Mouse (Mus musculus) midbrain, embryonic 13.5 days (tissue): ENCODE data around the gene Spag7. TPM values are rescaled to one million over a fixed set of nuclear protein-coding genes. Genes with fewer than 3 reads are reported as not detected.

ENCODE experiments used
- ATAC-seq: fragments of 200-750 bp; cut with Nextera tagmentation; 2 replicates; pipeline ENCODE4 v1.8.0; 2017; ENCODE audit warnings: mild to moderate bottlenecking, moderate TSS enrichment, moderate library complexity
- H3K27ac ChIP-seq: fragments of 300-500 bp; sonication (generic); 2 replicates; pipeline ENCODE4 v1.5.1; 2015; ENCODE audit warnings: inconsistent platforms, mild to moderate bottlenecking, moderate library complexity
- H3K27me3 ChIP-seq: fragments of 300-500 bp; sonication (generic); 2 replicates; pipeline ENCODE4 v1.6.1; 2015; ENCODE audit warnings: mild to moderate bottlenecking, inconsistent platforms
- H3K36me3 ChIP-seq: fragments of 300-500 bp; sonication (generic); 2 replicates; pipeline ENCODE4 v1.6.1; 2015; ENCODE audit warnings: mild to moderate bottlenecking, inconsistent platforms
- H3K4me1 ChIP-seq: fragments of 300-500 bp; sonication (generic); replicated peaks from 2 replicates; pipeline ENCODE4 v1.6.1; 2015; ENCODE audit warnings: inconsistent platforms
- H3K4me2 ChIP-seq: fragments of 300-500 bp; sonication (generic); replicated peaks from 2 replicates; pipeline ENCODE4 v1.6.1; 2015; ENCODE audit warnings: moderate library complexity, mild to moderate bottlenecking, inconsistent platforms
- H3K4me3 ChIP-seq: fragments of 300-500 bp; sonication (generic); replicated peaks from 2 replicates; pipeline ENCODE4 v1.5.1; 2015; ENCODE audit warnings: mild to moderate bottlenecking, inconsistent platforms
- H3K9ac ChIP-seq: fragments of 300-500 bp; sonication (generic); replicated peaks from 2 replicates; pipeline ENCODE4 v1.6.1; 2015; ENCODE audit warnings: mild to moderate bottlenecking, inconsistent platforms
- H3K9me3 ChIP-seq: fragments of 300-500 bp; sonication (generic); 2 replicates; pipeline ENCODE4 v1.6.1; 2016; ENCODE audit warnings: mild to moderate bottlenecking, inconsistent platforms
- WGBS: fragments of 180-500 bp; shearing (Covaris S2); methylation state at CpG from one replicate; pipeline ENCODE4 v1.1.7; 2015; 5-methylcytosine and 5-hydroxymethylcytosine counted together
- polyA plus RNA-seq: library from polyadenylated mRNA; unstranded; fragments of >200 nt; fragmentation: Nextera tagmentation; extraction: Ambion mirVana; gene quantifications from 2 replicates; pipeline ENCODE4 v1.2.1, GENCODE M21; 2015

Spag7 gene
- polyA plus RNA-seq, 1 experiment from 2014 or later, result 180 TPM

- 0 out of 2 replicates have a peak, but pooled peaks cover 3% of the 10 kb centered on the region for H3K27me3 ChIP-seq
- ATAC-seq, result peak; percentile 55
- peak within 1 kb of the TSS; percentile 75 for H3K4me2 ChIP-seq
- H3K4me3 ChIP-seq, result peak within 1 kb of the TSS; percentile 73
- H3K36me3 ChIP-seq, result peaks cover 34% of the 10 kb centered on the region
- H3K9me3 ChIP-seq, result no peaks in the 10 kb centered on the region
- peak within 1 kb of the TSS; percentile 97 for H3K27ac ChIP-seq
- peak within 1 kb of the TSS; percentile 90 for H3K9ac ChIP-seq
- peaks cover 46% of the 10 kb centered on the region for H3K4me1 ChIP-seq
- whole genome bisulfite sequencing, result under 1% methylated on average over 58 of the region's 61 CpGs
Measured at GRCm38 (mm10) chr11:70654198-70654922, 14.9 kb downstream of the Spag7 start, which contains the start of gene Pfn1. TSS of gene Pfn1 (minus strand) at chr11:70654644.

DNA sequence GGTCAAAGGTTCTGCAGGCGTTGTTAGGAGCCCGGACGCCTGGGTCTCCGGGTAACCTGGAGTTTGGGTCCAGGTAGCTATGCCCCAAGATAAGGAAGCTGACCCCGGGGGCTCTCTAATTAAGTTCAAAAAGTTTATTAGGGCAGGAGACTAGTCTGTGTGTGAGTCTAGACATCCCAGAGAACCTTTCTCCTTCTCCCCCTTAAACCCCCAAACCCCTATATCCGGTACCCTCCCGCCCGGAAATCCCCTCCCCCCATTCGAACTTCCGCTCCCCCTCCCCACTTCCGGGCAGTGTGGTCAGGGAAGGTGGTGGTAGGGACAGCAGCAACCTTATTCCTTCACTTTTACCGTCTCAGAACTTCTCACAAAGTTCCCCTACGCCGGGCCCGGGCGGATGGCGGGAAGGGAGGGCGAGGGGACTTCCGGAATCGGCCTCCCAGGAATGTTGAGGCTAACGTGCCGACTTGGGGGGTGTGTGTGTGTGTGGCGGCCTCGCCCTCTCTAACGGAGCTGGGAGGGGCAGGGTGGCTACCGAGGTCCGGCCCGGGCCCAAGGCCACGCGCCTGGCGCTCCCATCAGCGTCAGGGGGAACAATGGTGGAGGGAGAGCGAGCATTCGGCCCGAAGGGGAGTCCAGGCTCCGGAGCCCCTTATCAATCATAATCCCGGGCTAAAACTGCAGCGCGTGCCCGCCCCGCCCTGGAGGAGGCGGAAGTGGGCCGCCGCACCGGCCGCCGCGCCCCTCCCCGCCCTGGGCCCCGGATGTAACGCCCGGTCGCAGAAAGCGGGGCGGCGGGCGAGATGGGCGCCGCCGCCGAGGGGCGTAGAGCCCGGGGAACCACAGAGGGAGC lies 15.6 kb downstream of the Spag7 start:
- Histone ChIP-seq H3K9me3 (no peaks in the 10 kb centered on the region), H3K27me3 (0 out of 2 replicates have a peak, but pooled peaks cover 3% of the 10 kb centered on the region), H3K4me2 (peak overlapping the region; percentile 75), H3K4me1 (peaks cover 54% of the 10 kb centered on the region), H3K27ac (peak overlapping the region; percentile 97), H3K4me3 (peak overlapping the region; percentile 73), H3K9ac (peak overlapping the region; percentile 90), H3K36me3 (peaks cover 41% of the 10 kb centered on the region)
- ATAC-seq, result peak; percentile 65
- under 1% methylated on average over 62 of the region's 63 CpGs for WGBS

GRCm38 (mm10) chr11:70652884-70653344 lies 16.3 kb downstream of the Spag7 start:
- Histone ChIP-seq H3K27me3 (0 out of 2 replicates have a peak, but pooled peaks cover 3% of the 10 kb centered on the region), H3K9ac (peak overlapping the region; percentile 90), H3K9me3 (no peaks in the 10 kb centered on the region), H3K36me3 (peaks cover 41% of the 10 kb centered on the region), H3K4me2 (peak overlapping the region; percentile 75), H3K4me1 (peaks cover 61% of the 10 kb centered on the region), H3K4me3 (peak overlapping the region; percentile 73), H3K27ac (peak overlapping the region; percentile 97)
- WGBS, result 64% methylated on average over 6 of the region's 6 CpGs
- ATAC-seq, result no peak

- H3K9ac ChIP-seq, result peak overlapping the region; percentile 90
- 77% methylated on average over 12 of the region's 12 CpGs for WGBS
- no peaks in the 10 kb centered on the region for H3K9me3 ChIP-seq
- peak overlapping the region; percentile 75 for H3K4me2 ChIP-seq
- no peak for ATAC-seq
- H3K4me3 ChIP-seq, result peak overlapping the region; percentile 73
- peaks cover 64% of the 10 kb centered on the region for H3K4me1 ChIP-seq
- no peaks in the 10 kb centered on the region for H3K27me3 ChIP-seq
- peaks cover 41% of the 10 kb centered on the region for H3K36me3 ChIP-seq
- no peak overlapping the region for H3K27ac ChIP-seq
Measured at GRCm38 (mm10) chr11:70652029-70652883, 17.0 kb downstream of the Spag7 start.

- H3K27me3 ChIP-seq, result no peaks in the 10 kb centered on the region
- H3K27ac ChIP-seq, result no peak overlapping the region
- whole genome bisulfite sequencing, result 86% methylated on average over 2 of the region's 2 CpGs
- H3K9me3 ChIP-seq, result no peaks in the 10 kb centered on the region
- H3K4me2 ChIP-seq, result no peak overlapping the region
- H3K9ac ChIP-seq, result no peak overlapping the region
- no peak overlapping the region for H3K4me3 ChIP-seq
- no peak for ATAC-seq
- peaks cover 41% of the 10 kb centered on the region for H3K36me3 ChIP-seq
- H3K4me1 ChIP-seq, result peaks cover 59% of the 10 kb centered on the region
Measured at GRCm38 (mm10) chr11:70651391-70651790, 17.8 kb downstream of the Spag7 start.

GRCm38 (mm10) chr11:70650322-70651175 lies 18.7 kb downstream of the Spag7 start:
- WGBS, result 84% methylated on average over 12 of the region's 12 CpGs
- no peak overlapping the region for H3K4me2 ChIP-seq
- no peak overlapping the region for H3K4me3 ChIP-seq
- H3K9me3 ChIP-seq, result no peaks in the 10 kb centered on the region
- peaks cover 41% of the 10 kb centered on the region for H3K36me3 ChIP-seq
- H3K27me3 ChIP-seq, result no peaks in the 10 kb centered on the region
- no peak overlapping the region for H3K27ac ChIP-seq
- no peak for ATAC-seq
- no peak overlapping the region for H3K9ac ChIP-seq
- H3K4me1 ChIP-seq, result peaks cover 59% of the 10 kb centered on the region

DNA sequence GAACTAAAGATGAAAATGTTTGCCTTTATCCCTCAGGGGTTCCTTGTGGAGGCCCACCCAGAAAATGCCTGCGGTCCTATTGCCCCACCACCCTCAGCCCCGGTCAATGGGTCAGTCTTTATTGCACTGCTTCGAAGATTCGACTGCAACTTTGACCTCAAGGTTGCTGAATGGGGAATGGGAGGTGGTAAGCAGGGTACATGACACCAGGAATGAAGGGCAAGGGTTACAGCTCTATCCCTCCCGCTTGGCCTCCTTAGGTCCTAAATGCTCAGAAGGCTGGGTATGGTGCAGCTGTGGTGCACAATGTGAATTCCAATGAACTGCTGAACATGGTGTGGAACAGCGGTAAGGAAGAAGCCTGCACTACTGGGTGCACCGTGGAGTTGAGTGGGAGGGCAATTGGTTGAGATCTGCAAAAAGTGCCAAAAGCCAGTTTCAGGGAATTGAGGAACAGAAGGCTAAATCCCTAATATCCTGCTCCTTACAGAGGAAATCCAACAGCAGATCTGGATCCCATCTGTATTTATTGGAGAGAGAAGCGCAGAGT lies 20.0 kb downstream of the Spag7 start:
- Histone ChIP-seq H3K9me3 (no peaks in the 10 kb centered on the region), H3K36me3 (peaks cover 52% of the 10 kb centered on the region), H3K27ac (no peak overlapping the region), H3K4me1 (peaks cover 61% of the 10 kb centered on the region), H3K27me3 (no peaks in the 10 kb centered on the region), H3K4me3 (peak overlapping the region; percentile 72; the same call in 1 of the 2 replicates), H3K4me2 (peak overlapping the region; percentile 98), H3K9ac (no peak overlapping the region)
- 88% methylated on average over 8 of the region's 8 CpGs for WGBS
- no peak for ATAC-seq

DNA sequence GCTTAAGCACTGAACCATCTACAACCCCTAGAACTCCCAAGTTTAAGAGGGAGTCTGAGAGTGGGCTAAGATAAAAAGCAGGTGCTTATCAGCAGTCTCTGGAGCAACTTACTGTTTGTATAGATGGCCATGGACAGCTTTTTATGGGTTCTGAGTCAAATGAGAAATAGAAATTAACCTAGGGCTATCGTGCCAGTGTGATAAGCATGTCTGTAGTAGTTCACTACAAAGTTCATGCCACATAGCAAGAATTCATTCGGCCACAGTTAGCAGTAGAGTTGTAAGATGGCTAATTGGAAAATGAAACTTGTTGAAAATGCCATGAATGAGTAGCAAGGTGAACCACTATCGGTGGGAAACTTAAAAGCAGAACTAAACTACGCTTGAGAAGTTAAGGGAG lies 20.7 kb downstream of the Spag7 start:
- peak overlapping the region; percentile 98 for H3K4me2 ChIP-seq
- H3K27ac ChIP-seq, result no peak overlapping the region
- no peak for ATAC-seq
- H3K9ac ChIP-seq, result peak overlapping the region; percentile 83
- 89% methylated on average over 4 of the region's 4 CpGs for WGBS
- H3K9me3 ChIP-seq, result no peaks in the 10 kb centered on the region
- peak overlapping the region; percentile 72 for H3K4me3 ChIP-seq
- H3K27me3 ChIP-seq, result no peaks in the 10 kb centered on the region
- peaks cover 60% of the 10 kb centered on the region for H3K36me3 ChIP-seq
- peaks cover 61% of the 10 kb centered on the region for H3K4me1 ChIP-seq

GRCm38 (mm10) chr11:70647716-70648420 lies 21.3 kb downstream of the Spag7 start:
- Histone ChIP-seq H3K4me3 (peak overlapping the region; percentile 72), H3K4me2 (peak overlapping the region; percentile 98), H3K27me3 (no peaks in the 10 kb centered on the region), H3K27ac (peak overlapping the region; percentile 92), H3K4me1 (peaks cover 56% of the 10 kb centered on the region), H3K9ac (peak overlapping the region; percentile 83), H3K36me3 (peaks cover 65% of the 10 kb centered on the region), H3K9me3 (no peaks in the 10 kb centered on the region)
- 4% methylated on average over 28 of the region's 28 CpGs for WGBS
- peak; percentile 35 for ATAC-seq
